14 mouse cellular contexts compared by ENCODE assay signal in genomic region chr6:113656847-113657246, GRCm38 (mm10). TPM values are rescaled to one million over a fixed set of nuclear protein-coding genes. Genes with fewer than 3 reads are reported as not detected.
DNase-seq lines count a peak whose midpoint lies in the region; ATAC-seq and TF ChIP-seq lines count a peak whose summit lies in the region.
"Had no signal": no experiment of that assay in that cellular context is flagged by ENCODE, and none has a peak within 500 bp of the region (broad histone marks: within the 10 kb centered on the region; RNA-seq: fewer than 3 reads in every experiment).

No protein-coding gene starts in this region.

- H3K4me2 ChIP-seq in CH12.LX (ENCODE audit: insufficient read depth, low read depth, poor library complexity, severe bottlenecking), result no peak overlapping the region
- no peak overlapping the region for H3K4me2 ChIP-seq in intestine, postnatal 0 days (replicated peaks; ENCODE audit: low read depth)
- H3K4me2 ChIP-seq in heart, embryonic 11.5 days, result no peak overlapping the region
- H3K4me2 ChIP-seq: heart, embryonic 13.5 days; limb, embryonic 12.5 days; midbrain, embryonic 12.5 days; neural tube, embryonic 15.5 days had no signal

- TF ChIP-seq CTCF in heart, adult 2 months (IDR thresholded peaks at IDR 0.05), result no peak
- no peak for TF ChIP-seq CTCF in CH12.LX (conservative IDR thresholded peaks at IDR 0.05 in 1 of 2, IDR thresholded peaks at IDR 0.05 in 1 of 2; ENCODE audit: low read depth in 2 of 2, low read length in 2 of 2)
- no peak for TF ChIP-seq CTCF in intestine, postnatal 0 days (IDR thresholded peaks at IDR 0.05; ENCODE audit: low read depth)

- no peak for DNase-seq in heart, adult 2 months
- no peak for DNase-seq in heart, postnatal 14 days
- no peak for DNase-seq in CH12.LX (ENCODE audit: extremely low read depth)
- DNase-seq in lung, postnatal 25 days (ENCODE audit: low spot score), result peak; percentile 84
- DNase-seq in adrenal gland, postnatal 4 days (ENCODE audit: low spot score in 2 of 2), result no peak
- DNase-seq in frontal cortex, postnatal 25 days (ENCODE audit: low spot score in 2 of 2), result no peak
- DNase-seq: embryo, embryonic 11 days had no signal

- H3K27me3 ChIP-seq in heart, adult 2 months (ENCODE audit: control insufficient read depth, insufficient read depth, low read length), result no peaks in the 10 kb centered on the region
- H3K27me3 ChIP-seq in CH12.LX (replicated peaks), result no peaks in the 10 kb centered on the region
- no peaks in the 10 kb centered on the region for H3K27me3 ChIP-seq in intestine, postnatal 0 days (replicated peaks; ENCODE audit: control insufficient read depth, insufficient read depth, low read length)
- no peaks in the 10 kb centered on the region for H3K27me3 ChIP-seq in heart, embryonic 11.5 days (ENCODE audit: control insufficient read depth, insufficient read depth, low read length)
- H3K27me3 ChIP-seq: heart, embryonic 13.5 days; limb, embryonic 12.5 days; midbrain, embryonic 12.5 days; neural tube, embryonic 15.5 days had no signal

- H3K79me2 ChIP-seq in heart, adult 2 months (replicated peaks; ENCODE audit: control insufficient read depth, insufficient read depth, low read length), result no peaks in the 10 kb centered on the region
- H3K79me2 ChIP-seq in CH12.LX (replicated peaks; ENCODE audit: control insufficient read depth, extremely low read depth, insufficient read depth, poor library complexity, severe bottlenecking), result peaks cover 39% of the 10 kb centered on the region

- TF ChIP-seq EP300 in heart, adult 2 months (IDR thresholded peaks at IDR 0.05; ENCODE audit: insufficient read depth, low read depth, low read length), result no peak
- TF ChIP-seq EP300 in CH12.LX (IDR thresholded peaks at IDR 0.05; ENCODE audit: low read length), result no peak

- dilution Hi-C loops in CH12.LX (cut with MboI; ENCODE audit: extremely low pct_ligation_motif_present, extremely low pct_unique_long_range_greater_than_20kb, low sequenced_read_pairs), result no loop called here

- intact Hi-C loops in heart, adult 2 months (cut with DNase I), result no loop called here
- intact Hi-C loops in heart, postnatal 14 days (cut with DNase I), result no loop called here

- peak; percentile 56; the same call in 1 of the 2 replicates for ATAC-seq in intestine, postnatal 0 days
- no peak for ATAC-seq in heart, embryonic 11.5 days (replicated peaks; ENCODE audit: insufficient number of reproducible peaks, low FRiP score, low TSS enrichment)
- ATAC-seq: forebrain, embryonic 14.5 days had no signal

- no peak overlapping the region for H3K9ac ChIP-seq in heart, adult 2 months (ENCODE audit: low read depth, low read length)
- no peak overlapping the region for H3K9ac ChIP-seq in CH12.LX (ENCODE audit: insufficient read depth, low read depth)
- no peak overlapping the region for H3K9ac ChIP-seq in intestine, postnatal 0 days (ENCODE audit: low read depth, low read length)
- no peak overlapping the region for H3K9ac ChIP-seq in heart, embryonic 11.5 days (ENCODE audit: low read depth, low read length)
- H3K9ac ChIP-seq: heart, embryonic 13.5 days; limb, embryonic 12.5 days; midbrain, embryonic 12.5 days; neural tube, embryonic 15.5 days had no signal

- no peaks in the 10 kb centered on the region; the same call in 1 of the 2 replicates for H3K36me3 ChIP-seq in heart, adult 2 months (ENCODE audit: control insufficient read depth, insufficient read depth, low read length)
- H3K36me3 ChIP-seq in CH12.LX (replicated peaks in 1 of 2; ENCODE audit: control insufficient read depth in 1 of 2, insufficient read depth in 1 of 2, low read length in 1 of 2), result peaks cover 29 to 52% of the 10 kb centered on the region in 2 experiments
- H3K36me3 ChIP-seq in intestine, postnatal 0 days (ENCODE audit: control insufficient read depth, insufficient read depth), result peaks cover 15% of the 10 kb centered on the region; the same call in 1 of the 2 replicates
- no peaks in the 10 kb centered on the region for H3K36me3 ChIP-seq in heart, embryonic 11.5 days (ENCODE audit: control insufficient read depth, insufficient read depth, low read length)
- H3K36me3 ChIP-seq: heart, embryonic 13.5 days; limb, embryonic 12.5 days; midbrain, embryonic 12.5 days; neural tube, embryonic 15.5 days had no signal

- no peak for TF ChIP-seq POLR2A in heart, adult 2 months (IDR thresholded peaks at IDR 0.05; ENCODE audit: insufficient read depth, low read depth, low read length)
- TF ChIP-seq POLR2A in CH12.LX (IDR thresholded peaks at IDR 0.05; ENCODE audit: low read depth, low read length), result no peak

- WGBS in heart, adult 2 months, result 74% methylated on average over 6 of the region's 6 CpGs
- WGBS in intestine, postnatal 0 days, result 49% methylated on average over 6 of the region's 6 CpGs
- 86% methylated on average over 6 of the region's 6 CpGs for WGBS in heart, embryonic 11.5 days (ENCODE audit: insufficient replicate concordance)

- no peak overlapping the region for H3K4me3 ChIP-seq in heart, adult 2 months
- no peak overlapping the region for H3K4me3 ChIP-seq in CH12.LX (replicated peaks in 1 of 3; ENCODE audit: low read depth in 2 of 3, low read length in 2 of 3, poor library complexity in 1 of 3)
- no peak overlapping the region for H3K4me3 ChIP-seq in intestine, postnatal 0 days (ENCODE audit: low read depth, low read length)
- no peak overlapping the region for H3K4me3 ChIP-seq in heart, embryonic 11.5 days (ENCODE audit: low read depth, low read length)
- H3K4me3 ChIP-seq: heart, embryonic 13.5 days; limb, embryonic 12.5 days; midbrain, embryonic 12.5 days; neural tube, embryonic 15.5 days had no signal

- H3K9me3 ChIP-seq in CH12.LX (replicated peaks; ENCODE audit: low read length), result peaks cover 4% of the 10 kb centered on the region
- H3K9me3 ChIP-seq in intestine, postnatal 0 days (ENCODE audit: control insufficient read depth), result no peaks in the 10 kb centered on the region
- H3K9me3 ChIP-seq in heart, embryonic 11.5 days (replicated peaks; ENCODE audit: control insufficient read depth, low read length), result no peaks in the 10 kb centered on the region
- H3K9me3 ChIP-seq: heart, embryonic 13.5 days; limb, embryonic 12.5 days; midbrain, embryonic 12.5 days; neural tube, embryonic 15.5 days had no signal

- H3K4me1 ChIP-seq in heart, adult 2 months (ENCODE audit: control insufficient read depth, insufficient read depth, low read length), result peaks cover 33% of the 10 kb centered on the region
- H3K4me1 ChIP-seq in CH12.LX (ENCODE audit: control insufficient read depth in 1 of 2, insufficient read depth in 2 of 2), result peaks cover 22 to 66% of the 10 kb centered on the region in 2 experiments
- 0 out of 2 replicates have a peak, but pooled peaks cover 16% of the 10 kb centered on the region for H3K4me1 ChIP-seq in intestine, postnatal 0 days (replicated peaks; ENCODE audit: control insufficient read depth, insufficient read depth, low read length)
- H3K4me1 ChIP-seq in heart, embryonic 11.5 days (ENCODE audit: control insufficient read depth, insufficient read depth, low read length), result peaks cover 20% of the 10 kb centered on the region
- H3K4me1 ChIP-seq: midbrain, embryonic 12.5 days; neural tube, embryonic 15.5 days had no signal

- H3K27ac ChIP-seq in heart, adult 2 months, result peak overlapping the region; percentile 38
- peak overlapping the region; percentile 63 for H3K27ac ChIP-seq in CH12.LX (ENCODE audit: insufficient read depth, low read depth)
- peak overlapping the region; percentile 5; the same call in 1 of the 2 replicates for H3K27ac ChIP-seq in intestine, postnatal 0 days (ENCODE audit: low read depth, low read length)
- no peak overlapping the region for H3K27ac ChIP-seq in heart, embryonic 11.5 days (ENCODE audit: low read depth, low read length)
- H3K27ac ChIP-seq: heart, embryonic 13.5 days; limb, embryonic 12.5 days; midbrain, embryonic 12.5 days; neural tube, embryonic 15.5 days had no signal

- in situ Hi-C loops in CH12.LX (cut with MboI; ENCODE audit: low pct_ligation_motif_present, low pct_unique_long_range_greater_than_20kb, low sequenced_read_pairs), result no loop called here

- TF ChIP-seq RAD21 in CH12.LX (IDR thresholded peaks at IDR 0.05; ENCODE audit: low read depth, low read length), result no peak

RNA-seq across cellular contexts. Expression of gene Irak2, which starts 18.6 kb away (rescaled TPM):
- 10 to 100 TPM; 10.4 to 13.6 TPM for total RNA-seq in heart, adult 2 months (2021)
- polyA plus RNA-seq in heart, adult 2 months (2012; rRNA removed), result 12.5 and 12.9 TPM in 2 replicates
- total RNA-seq in heart, postnatal 14 days (2021), result 10 to 100 TPM; 12.3 to 14.1 TPM
- total RNA-seq in CH12.LX (2012; rRNA removed), result 31.6 and 39.5 TPM in 2 replicates
- total RNA-seq in CH12.LX (2014; rRNA removed), result 26.9 and 30.0 TPM in 2 replicates
- polyA plus RNA-seq in CH12.LX (2012; ENCODE audit: insufficient read length, low read depth), result 32.5 and 38.6 TPM in 2 replicates
- polyA plus RNA-seq in intestine, postnatal 0 days (2015; fragmentation: Nextera tagmentation; extraction: Ambion mirVana), result 21.2 and 26.1 TPM in 2 replicates
- total RNA-seq in adrenal gland, postnatal 4 days (2021), result 10 to 100 TPM; 12.5 to 13.2 TPM
- 6.7 and 7.2 TPM in 2 replicates for polyA plus RNA-seq in heart, embryonic 11.5 days (2014; fragmentation: Nextera tagmentation; extraction: Ambion mirVana)

RNA-seq across cellular contexts. Expression of gene Vhl, which starts 33.1 kb away (rescaled TPM):
- 1 to 10 TPM; 8.3 to 8.6 TPM for total RNA-seq in heart, adult 2 months (2021)
- 11.2 and 12.0 TPM in 2 replicates for polyA plus RNA-seq in heart, adult 2 months (2012; rRNA removed)
- 10 to 100 TPM; 10.0 to 12.0 TPM for total RNA-seq in heart, postnatal 14 days (2021)
- total RNA-seq in CH12.LX (2012; rRNA removed) (14.2 and 17.6 TPM in 2 replicates), CH12.LX (2014; rRNA removed) (32.6 and 36.6 TPM in 2 replicates)
- polyA plus RNA-seq in CH12.LX (2012; ENCODE audit: insufficient read length, low read depth), result 19.2 and 23.1 TPM in 2 replicates
- 18.4 and 20.6 TPM in 2 replicates for polyA plus RNA-seq in intestine, postnatal 0 days (2015; fragmentation: Nextera tagmentation; extraction: Ambion mirVana)
- total RNA-seq in adrenal gland, postnatal 4 days (2021), result 10 to 100 TPM; 32.5 to 34.3 TPM
- polyA plus RNA-seq in heart, embryonic 11.5 days (2014; fragmentation: Nextera tagmentation; extraction: Ambion mirVana), result 31.2 and 40.9 TPM in 2 replicates

RNA-seq across cellular contexts. Expression of gene Tatdn2, which starts 40.0 kb away (rescaled TPM):
- total RNA-seq in heart, adult 2 months (2021), result 10 to 100 TPM; 66.7 to 71.9 TPM
- polyA plus RNA-seq in heart, adult 2 months (2012; rRNA removed), result 17.3 and 36.1 TPM in 2 replicates
- total RNA-seq in heart, postnatal 14 days (2021), result 10 to 100 TPM; 60.0 to 63.2 TPM
- 35.1 and 62.5 TPM in 2 replicates for total RNA-seq in CH12.LX (2012; rRNA removed)
- 34.5 and 35.5 TPM in 2 replicates for total RNA-seq in CH12.LX (2014; rRNA removed)
- polyA plus RNA-seq in CH12.LX (2012; ENCODE audit: insufficient read length, low read depth), result 58.0 and 70.8 TPM in 2 replicates
- 1.1 and 1.5 TPM in 2 replicates for polyA plus RNA-seq in intestine, postnatal 0 days (2015; fragmentation: Nextera tagmentation; extraction: Ambion mirVana)
- 10 to 100 TPM; 68.2 to 71.2 TPM for total RNA-seq in adrenal gland, postnatal 4 days (2021)
- 0.93 and 1.1 TPM in 2 replicates for polyA plus RNA-seq in heart, embryonic 11.5 days (2014; fragmentation: Nextera tagmentation; extraction: Ambion mirVana)

RNA-seq across cellular contexts. Expression of gene Brk1, which starts 52.3 kb away (rescaled TPM):
- total RNA-seq in heart, adult 2 months (2021), result 10 to 100 TPM; 60.4 to 70.2 TPM
- polyA plus RNA-seq in heart, adult 2 months (2012; rRNA removed), result 128 and 199 TPM in 2 replicates
- total RNA-seq in heart, postnatal 14 days (2021), result 10 to 100 TPM; 76.1 to 80.0 TPM
- total RNA-seq in CH12.LX (2012; rRNA removed) (112 and 122 TPM in 2 replicates), CH12.LX (2014; rRNA removed) (224 and 245 TPM in 2 replicates)
- polyA plus RNA-seq in CH12.LX (2012; ENCODE audit: insufficient read length, low read depth), result 142 and 145 TPM in 2 replicates
- polyA plus RNA-seq in intestine, postnatal 0 days (2015; fragmentation: Nextera tagmentation; extraction: Ambion mirVana), result 185 and 187 TPM in 2 replicates
- 100 to 1,000 TPM; 194 to 195 TPM for total RNA-seq in adrenal gland, postnatal 4 days (2021)
- 186 and 188 TPM in 2 replicates for polyA plus RNA-seq in heart, embryonic 11.5 days (2014; fragmentation: Nextera tagmentation; extraction: Ambion mirVana)

RNA-seq across cellular contexts. Expression of gene Fancd2os, which starts 56.3 kb away (rescaled TPM):
- total RNA-seq in heart, adult 2 months (2021), result not detected
- polyA plus RNA-seq in heart, adult 2 months (2012; rRNA removed), result not detected in 2 replicates
- not detected for total RNA-seq in heart, postnatal 14 days (2021)
- total RNA-seq in CH12.LX (2012; rRNA removed) (not detected in 2 replicates), CH12.LX (2014; rRNA removed) (not detected in 2 replicates)
- 0.31 and 0.45 TPM in 2 replicates for polyA plus RNA-seq in CH12.LX (2012; ENCODE audit: insufficient read length, low read depth)
- polyA plus RNA-seq in intestine, postnatal 0 days (2015; fragmentation: Nextera tagmentation; extraction: Ambion mirVana), result 0.33 TPM in 1 of 2 replicates, not detected in the other
- total RNA-seq in adrenal gland, postnatal 4 days (2021), result under 1 TPM; 0.37 to 0.67 TPM
- polyA plus RNA-seq in heart, embryonic 11.5 days (2014; fragmentation: Nextera tagmentation; extraction: Ambion mirVana), result 0.41 and 0.57 TPM in 2 replicates
- polyA plus RNA-seq: forebrain, embryonic 14.5 days; limb, embryonic 12.5 days; midbrain, embryonic 12.5 days; neural tube, embryonic 15.5 days had no signal
